Mouse (Mus musculus) skeletal muscle tissue, adult 2 months (tissue): ENCODE data around the gene Dcaf17.

Experiments
- DNase-seq: peaks from one replicate; pipeline ENCODE4 v3.0.0-alpha.2; 2012; ENCODE audit warnings: low read depth, low spot score

Dcaf17 gene

DNA sequence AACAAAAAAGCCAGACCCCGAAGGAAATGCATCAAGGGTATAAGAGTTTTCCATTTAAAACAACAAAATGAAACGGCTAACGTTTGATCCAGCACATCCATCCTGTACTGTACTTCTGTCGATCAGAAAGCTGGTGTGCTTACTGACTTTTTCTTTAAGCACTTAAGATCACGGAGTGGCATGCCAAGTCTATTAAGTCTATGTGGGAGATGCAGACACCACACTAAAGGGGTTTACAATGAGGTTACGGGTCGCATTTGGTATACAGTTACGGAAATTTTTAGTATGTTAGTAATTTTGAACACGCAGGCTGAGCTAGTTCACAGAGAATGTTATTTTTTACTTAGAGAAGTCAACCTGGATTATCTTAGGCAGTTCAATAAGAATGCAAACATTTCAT lies 412 bp upstream of the Dcaf17 start:
- DNase-seq: no peak

DNA sequence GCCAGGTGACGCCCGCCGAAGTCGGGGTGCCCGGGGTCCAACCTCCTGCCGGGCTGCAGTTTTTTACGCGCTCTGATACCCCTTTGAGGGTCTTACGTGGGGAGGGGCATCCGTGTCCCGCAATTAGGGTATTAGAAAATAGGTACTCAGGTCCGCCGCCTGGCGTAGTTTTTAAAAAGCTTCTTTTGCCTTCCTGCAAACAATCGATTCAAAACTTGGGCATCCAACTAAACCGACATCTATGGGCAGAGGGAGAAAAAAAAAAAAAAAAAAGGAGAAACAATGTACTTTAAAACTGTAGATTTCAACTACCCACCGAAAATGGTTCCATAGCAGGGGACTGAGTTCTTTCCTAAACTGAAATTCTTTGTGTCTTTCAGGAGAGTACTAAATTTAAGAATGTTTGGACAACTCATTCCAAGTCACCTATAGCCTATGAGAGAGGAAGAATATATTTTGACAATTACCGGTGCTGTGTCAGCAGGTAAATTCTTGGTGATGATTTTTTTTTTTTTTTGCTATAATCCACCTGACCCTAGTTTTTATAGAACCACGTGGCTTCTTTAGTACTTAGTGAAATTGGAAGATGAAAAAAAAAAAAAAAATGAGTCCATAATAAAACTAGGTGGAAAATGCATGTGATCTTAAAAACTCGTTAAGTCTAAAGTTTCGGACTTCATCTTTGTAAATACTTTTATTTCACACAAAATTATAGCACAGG lies 1.1 kb downstream of the Dcaf17 start:
- DNase-seq: no peak

DNA sequence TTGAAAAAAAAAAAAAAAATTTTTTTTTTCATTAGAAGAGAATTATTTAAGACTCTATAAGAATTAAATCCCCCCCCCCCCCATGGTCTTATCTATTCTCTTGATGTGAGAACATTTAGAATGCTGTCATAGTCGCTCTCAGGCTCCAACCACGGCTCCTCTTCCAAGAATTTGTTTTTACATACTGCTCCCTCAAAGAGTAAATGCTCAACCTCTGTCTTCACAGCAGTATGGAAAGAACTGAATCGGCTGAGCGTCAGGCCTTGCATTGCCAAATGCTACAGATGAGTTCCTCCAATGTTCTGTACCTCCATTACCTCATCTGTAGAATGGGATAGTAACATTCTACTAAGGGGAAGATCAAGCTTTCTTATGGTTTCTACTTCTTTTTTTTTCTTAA lies 16.5 kb downstream of the Dcaf17 start:
- DNase-seq: no peak

DNA sequence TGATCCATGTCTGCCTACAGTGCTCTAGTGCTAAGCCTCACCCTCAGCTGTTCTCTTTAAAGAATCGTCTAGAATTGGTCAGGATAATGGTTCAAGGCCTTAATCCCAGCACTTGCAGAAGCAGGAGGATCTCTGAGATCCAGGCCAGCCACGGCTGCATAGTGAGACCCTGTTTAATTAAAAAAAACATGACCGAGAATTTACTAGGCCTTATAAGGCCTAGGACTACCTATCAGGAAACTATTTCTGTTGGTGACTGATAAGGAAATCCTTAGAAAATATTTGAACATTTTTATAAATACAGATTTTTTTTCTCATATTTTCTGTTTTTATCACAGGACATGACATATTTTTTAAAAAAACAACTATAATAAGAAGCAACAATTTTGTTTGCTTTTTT lies 18.2 kb downstream of the Dcaf17 start:
- DNase-seq: no peak

DNA sequence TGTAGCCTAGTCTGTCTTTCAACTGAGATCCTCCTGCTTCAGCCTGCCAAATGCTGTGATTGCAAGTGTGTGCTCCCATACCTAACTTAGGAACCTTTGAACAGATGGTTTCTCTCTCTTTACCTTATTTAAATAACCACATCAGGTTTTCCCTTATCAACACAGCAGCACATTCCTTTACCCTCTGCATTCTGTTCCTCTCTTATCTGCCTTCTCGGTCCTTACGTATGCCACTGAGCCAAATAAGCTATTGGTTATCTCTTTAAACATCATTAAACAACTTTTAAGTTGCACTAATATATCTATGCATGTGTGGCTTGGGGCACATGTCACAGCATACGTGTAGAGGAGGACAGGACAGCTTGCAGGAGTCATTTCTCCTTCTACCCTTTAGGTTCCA lies 18.7 kb downstream of the Dcaf17 start:
- no peak for DNase-seq

DNA sequence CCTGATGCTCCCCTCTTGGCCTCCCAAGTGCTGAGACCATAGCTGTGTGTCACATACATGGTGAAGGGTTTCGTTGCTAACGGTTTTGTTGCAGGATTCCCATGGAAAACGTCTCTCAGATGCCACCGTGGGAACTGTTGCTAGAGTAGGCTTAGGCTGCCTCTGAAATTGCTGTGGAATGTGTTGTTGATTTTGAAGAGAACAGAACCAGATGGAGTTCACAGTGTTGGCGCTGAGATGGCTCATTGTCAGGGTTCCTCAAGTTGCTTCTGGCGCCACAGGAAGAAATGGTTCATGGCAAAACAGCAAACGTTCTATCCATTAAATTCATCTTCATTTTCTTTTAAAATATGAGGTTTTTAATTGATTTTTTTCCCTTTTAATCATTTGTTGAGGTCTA lies 27.3 kb downstream of the Dcaf17 start:
- no peak for DNase-seq

DNA sequence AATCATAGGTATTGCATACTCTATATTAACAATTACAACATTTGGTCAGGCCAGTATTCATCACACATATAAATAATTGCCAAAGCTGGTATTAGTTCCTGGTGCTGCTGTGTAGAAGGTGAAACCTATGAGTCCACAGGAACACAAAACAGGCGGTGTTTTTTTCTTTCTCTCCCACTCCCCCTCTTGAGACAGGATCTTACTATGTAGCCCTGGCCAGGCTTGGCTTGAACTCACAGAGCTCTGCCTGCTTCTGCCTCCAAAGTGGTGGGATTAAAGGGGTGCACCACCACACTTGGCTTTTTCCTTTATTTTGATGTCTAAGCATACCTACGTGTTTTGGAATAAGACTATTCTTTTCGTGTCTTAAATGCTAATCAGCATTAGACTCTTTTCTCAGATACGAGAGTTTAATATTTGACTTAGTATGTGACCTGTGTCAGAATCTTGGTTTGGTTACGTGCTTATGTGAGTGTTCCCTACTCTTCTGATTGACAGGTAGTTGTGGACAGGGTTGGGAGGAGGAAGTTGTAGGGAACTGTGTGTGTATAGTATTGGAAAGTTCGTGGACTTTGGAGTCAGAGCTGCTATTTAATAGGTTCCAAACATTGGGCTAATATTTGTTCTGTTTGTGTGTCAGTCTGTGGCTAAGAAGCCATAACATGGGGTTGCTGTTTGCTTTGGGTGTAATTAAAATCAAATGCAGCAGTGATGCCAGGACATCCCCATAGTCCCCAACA lies 28.5 kb downstream of the Dcaf17 start:
- no peak for DNase-seq

DNA sequence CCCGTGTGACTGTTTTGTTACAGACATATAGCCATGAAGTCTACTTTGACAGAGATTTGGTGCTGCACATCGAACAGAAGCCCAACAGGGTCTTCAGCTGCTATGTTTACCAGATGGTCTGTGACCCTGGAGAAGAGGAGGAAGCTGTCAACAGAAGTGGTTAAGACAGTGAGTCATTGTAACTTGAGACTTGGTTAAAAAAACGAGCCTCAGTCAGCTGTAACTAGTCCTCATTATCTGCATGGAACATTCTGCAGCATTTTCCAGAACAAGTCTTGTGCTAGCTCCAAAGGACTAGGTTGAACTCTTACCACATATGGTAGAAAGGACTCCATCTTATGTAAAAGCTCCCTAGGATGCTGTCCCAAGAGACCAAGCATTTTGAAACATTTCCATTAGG lies 34.6 kb downstream of the Dcaf17 start:
- no peak for DNase-seq

DNA sequence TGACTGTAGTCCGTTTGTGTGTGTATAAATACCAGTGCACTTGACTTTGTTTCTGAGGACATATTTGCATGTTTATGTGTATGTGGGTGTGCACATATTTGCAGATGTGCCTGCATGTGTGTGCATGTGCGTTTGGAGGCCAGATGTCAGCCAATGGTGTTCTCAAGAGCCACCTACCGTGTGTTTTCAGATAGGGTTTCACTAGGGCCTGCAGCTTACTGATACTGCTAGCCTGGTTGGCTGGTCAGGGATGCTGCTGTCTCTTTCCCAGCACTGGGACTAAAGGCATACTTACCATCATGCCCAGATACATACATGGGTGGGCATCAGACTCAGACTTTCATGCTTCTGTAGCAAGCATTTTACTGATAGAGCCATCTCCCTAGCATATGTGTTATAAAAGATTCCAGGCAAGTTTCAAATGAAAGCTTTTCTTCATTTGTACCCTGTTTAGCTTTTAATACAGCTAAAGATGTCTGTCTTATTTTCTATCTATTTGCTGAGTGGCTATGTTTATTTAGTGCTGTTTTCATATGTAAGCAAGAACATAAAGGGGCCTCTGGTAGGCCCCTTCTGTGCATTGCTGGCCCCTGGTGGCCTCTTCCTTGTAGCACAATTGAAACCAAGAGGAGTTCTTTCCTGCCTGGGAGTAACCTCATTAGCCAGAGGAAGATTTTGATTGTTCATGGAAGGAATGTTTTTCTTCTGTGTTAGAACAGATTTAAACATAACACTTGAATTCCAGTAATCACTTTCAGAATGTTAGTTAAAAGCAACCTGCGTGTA lies 35.7 kb downstream of the Dcaf17 start:
- DNase-seq: no peak

DNA sequence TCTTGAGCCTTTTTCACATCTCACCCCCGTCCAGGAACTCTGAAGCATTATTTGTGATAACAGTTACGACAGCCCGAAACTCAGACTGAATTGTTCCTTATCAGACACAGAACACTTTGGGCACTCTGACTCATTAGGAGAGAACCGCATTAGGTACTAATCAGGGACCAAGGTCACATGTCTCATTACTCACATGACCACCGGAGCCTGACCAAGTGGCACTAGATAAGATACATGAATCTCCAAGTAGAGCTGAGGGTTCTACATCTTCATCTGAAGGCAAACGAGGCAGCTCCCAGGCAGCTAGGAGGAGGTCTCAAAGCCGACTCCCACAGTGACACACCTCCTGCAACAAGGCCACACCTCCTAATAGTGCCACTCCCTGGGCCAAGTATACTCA lies 41.0 kb downstream of the Dcaf17 start:
- no peak for DNase-seq

DNA sequence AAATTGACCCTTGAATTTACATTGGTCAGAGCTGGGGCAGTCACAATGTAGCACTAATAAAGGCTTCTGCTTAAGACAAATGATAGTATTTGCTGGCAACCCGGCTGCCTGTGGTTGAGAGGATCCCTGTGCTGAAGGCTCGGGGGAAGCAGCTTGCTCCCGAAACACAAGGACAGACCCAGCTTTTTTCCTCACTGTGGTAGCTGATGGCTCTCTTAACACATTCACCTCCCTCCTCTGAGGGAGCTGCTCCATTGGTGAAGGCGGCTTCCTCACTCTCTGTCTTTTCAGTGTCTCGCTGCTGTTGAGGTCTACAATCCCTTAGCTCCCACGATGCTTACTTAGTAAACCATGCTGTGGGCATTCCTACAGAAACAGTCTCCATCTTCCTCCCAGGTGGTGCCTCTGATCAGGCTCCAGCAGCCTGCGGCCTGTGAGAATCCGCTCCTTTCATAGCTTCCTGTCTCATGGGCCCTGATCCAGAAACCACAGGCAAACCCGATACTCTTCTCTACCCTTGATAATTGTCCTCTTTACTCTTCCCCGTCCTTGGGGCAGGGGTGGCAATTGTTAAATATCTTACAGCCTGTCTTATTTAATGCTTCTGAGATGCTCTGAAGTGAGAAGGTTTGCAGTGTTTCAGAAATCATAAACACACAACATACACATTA lies 47.6 kb downstream of the Dcaf17 start:
- DNase-seq: no peak

DNA sequence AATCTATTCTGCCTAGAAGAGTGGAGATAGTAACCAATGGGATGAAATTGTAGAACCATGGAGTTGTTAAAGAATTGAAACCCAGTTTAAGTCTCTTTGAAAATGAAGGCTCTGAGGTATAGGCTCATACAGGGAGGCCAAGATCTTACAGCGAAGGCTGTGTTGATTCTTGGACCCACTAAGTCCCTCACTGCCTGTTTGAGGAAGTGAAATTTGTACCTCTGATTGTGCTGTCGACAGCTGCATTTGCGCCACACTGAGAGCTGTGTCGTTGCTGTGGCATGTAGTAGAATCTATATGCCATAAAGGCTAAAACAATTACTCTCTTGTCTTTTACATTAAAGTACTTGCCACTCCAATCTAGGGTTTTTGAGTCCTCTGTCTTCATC lies 48.2 kb downstream of the Dcaf17 start:
- no peak for DNase-seq

DNA sequence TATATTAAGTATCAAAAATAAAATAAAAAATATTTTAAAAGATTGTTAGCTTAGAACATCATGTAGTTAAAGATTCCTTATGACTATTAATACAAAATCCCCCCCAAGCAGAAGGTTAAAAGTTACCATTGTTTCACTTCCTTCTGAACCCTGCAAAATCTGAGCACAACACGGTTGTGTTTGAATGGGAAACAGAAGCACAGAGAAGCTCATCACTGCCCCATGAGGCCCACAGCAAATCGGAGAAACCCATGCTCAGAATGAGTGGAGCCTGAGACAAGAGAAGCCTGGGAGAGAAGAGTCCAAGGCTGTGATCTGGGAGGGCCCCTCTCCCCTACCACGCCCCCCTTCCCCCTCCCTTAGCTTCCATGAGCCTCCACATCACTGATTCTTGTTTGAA lies 49.6 kb downstream of the Dcaf17 start:
- no peak for DNase-seq

DNA sequence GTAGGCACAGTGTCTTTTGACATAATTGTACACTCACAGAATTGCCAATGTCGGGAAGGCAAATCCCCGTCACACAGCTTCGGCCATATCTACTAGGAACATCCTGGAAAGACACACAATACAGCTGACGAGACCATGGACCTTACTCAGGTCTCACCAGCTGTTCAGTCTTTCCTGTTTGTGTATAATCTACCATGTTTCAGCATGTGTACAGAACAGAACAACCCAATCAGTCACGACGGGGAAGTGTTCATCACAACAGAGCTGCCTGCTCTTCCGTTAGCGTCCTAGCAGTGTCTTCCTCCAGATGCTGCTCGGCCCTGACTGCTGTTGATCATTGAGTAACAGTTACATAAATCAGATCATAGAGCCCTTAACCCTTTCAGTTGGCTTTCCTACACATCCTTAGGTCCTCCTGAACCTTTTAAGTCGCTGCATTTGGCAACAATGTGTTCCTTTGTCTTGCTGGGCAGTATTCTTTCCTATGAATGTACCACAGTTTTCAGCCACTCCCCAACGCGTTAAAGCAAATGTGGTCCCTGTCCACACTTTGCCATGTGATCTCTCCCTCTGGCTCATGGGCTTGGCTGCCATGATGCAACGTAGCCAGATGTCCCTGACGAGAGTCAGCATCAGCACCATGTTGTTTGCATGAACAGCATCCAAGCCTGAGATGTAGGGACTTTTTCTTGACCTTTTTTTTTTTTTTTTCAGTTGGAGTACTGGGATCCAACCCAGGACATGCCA lies 50.5 kb downstream of the Dcaf17 start:
- no peak for DNase-seq

DNA sequence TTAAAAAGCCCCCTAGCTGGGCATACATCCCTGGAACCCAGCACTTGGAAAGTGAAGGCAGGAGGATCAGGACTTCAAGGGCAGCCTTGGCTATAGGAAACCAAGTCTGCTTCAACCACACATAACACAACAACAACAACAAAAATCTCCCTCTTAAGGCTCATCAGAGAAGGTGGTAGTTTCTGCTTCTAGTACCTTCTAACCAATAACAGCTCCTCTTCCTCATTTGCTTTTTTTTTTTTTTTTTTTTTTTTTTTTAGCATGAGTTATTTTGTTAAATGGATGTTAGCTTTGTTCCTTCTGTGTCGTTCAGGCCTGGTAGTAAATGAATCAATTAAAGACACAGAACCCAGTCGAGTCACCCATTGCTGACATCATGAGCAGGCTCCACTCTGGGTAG lies 52.1 kb downstream of the Dcaf17 start:
- DNase-seq: no peak

DNA sequence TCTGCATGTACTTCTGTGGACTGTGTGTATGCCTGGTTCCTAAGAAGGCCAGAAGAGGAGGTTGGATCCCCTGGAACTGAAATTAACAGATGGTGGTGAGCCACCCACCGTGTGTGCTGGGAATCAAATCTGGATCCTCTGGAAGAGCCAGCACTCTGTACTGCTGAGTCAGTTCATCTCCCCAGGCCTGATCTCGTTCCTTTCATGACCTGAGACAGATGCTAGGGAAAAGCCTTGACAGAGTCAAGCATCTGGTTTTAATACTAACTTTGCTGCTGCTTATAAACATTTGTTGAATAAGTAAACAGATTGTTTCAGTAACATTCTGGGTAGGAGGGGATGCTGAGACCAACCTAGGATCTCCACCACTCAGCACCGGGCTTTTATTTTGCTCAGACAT lies 53.4 kb downstream of the Dcaf17 start:
- DNase-seq: no peak

DNA sequence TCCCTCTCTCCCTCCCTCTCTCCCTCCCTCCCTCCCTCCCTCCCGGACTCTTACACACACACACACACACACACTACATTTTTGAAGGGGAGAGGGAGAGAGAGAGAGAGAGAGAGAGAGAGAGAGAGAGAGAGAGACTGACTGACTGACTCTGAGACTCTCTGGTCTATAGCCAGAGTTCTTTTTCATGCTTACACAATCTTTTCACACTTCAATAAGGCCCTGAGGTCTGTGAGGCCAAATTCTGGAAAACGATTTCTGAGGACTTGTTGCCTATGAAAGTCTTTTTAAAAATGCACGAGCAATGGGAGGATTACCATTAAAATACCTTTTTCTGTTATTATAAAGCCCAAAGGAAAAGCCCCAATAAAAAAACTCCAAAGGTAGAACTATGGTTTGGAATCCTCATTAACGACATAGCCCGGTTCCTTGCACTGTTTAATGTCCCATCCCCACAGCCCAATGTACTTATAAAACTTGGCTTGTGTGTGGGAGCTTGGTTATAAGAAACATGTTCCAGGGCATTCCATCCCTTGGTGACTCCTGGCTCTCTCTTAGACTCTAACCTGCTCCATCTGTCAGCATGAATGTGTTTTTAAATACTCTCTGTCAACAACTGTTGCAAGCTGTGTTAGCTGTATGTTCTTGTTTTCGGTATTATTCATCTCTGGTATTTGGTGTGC lies 58.5 kb downstream of the Dcaf17 start:
- no peak for DNase-seq

DNA sequence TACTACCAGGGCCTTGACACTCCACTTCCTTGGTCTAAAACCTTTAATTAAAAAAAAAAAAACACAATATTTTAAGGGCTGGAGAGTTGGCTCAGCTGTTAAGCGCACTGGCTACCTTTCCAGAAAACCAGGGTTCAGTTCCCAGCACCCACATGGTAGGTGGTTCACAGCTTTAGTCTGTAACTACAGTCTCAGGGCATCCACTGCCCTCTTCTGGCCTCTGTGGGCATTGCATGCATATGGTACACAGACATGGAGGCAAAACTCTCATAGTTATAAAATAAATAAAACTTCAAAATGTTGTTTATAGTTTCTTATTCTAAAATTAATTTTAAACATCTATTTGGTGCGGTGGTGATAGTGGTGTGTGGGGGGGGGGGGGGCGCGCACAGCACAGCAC lies 61.0 kb downstream of the Dcaf17 start:
- DNase-seq: no peak

DNA sequence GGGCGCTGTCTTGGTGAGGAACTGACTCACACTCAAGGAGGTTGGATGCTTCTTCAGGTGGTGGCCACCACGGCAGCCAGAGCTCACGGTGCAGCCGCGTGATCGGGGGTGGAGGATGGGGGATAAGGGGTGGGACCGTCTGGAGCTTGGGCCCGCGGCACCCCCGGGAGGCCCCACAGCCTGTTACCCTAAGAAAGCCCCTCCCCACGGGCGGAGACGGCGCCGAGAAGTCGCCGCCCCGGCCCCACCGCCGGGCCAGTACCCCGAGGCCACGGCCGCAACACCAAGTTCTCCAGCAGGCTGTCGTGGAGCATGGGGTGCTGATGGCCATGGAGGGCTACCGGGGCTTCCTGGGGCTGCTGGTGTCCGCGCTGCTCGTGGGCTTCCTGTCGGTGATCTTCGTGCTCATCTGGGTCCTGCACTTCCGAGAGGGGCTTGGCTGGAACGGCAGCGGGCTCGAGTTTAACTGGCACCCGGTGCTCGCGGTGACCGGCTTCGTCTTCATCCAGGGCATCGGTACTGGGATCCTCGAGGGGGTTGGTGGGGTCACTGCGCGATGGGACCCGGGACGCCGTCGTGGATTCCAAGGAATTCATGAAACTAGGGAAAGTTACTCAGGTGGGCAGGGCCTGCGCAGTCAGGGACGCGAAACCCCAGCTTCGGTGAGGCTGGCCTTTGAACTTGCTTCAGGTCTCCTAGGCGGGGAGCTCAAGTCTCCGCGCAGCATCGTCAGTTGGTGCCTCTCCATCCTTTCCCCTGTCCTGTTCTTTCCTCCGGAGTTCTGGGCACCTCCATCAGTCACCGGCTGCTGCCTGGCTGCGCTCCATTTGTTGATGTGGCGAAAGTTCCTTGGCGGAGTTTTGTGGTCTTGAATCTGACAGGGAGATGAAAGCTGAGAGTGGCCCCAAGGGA lies 62.9 kb downstream of the Dcaf17 start, which contains the start of gene Cybrd1:
Cybrd1 (plus strand) TSS at position 127 of the 912 bp plus-strand sequence.
- DNase-seq: peak; percentile 9

DNA sequence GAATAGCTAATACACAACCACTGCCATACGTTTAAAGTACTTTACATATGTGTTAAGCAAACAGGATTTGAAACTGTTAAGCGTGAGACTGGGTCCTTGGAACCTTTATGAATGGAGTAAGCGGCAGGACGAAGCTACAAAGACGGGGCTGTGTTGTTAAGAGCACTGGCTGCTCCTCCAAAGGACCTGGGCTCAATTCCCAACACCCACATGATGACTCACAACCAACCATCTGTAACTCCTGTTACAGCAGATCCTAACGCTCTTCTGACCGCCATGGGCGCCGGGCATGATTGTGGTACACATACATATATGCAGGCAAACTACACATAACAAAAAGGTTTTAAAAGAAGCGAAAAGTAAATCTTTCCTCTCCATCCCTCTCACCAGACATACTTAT lies 65.7 kb downstream of the Dcaf17 start:
- DNase-seq: no peak
